Mouse (Mus musculus) liver, embryonic 15.5 days (tissue): ENCODE measurements around the gene Reep6. TPM values are rescaled to one million over a fixed set of nuclear protein-coding genes. Genes with fewer than 3 reads are reported as not detected.

ENCODE experiments used
- ATAC-seq: fragments of 200-750 bp; cut with Nextera tagmentation; 2 replicates; pipeline ENCODE4 v1.8.0; 2017; ENCODE audit warnings: moderate number of reproducible peaks, mild to moderate bottlenecking, moderate library complexity; ENCODE audit not compliant: insufficient read depth
- H3K27ac ChIP-seq: fragments of 300-500 bp; sonication (generic); replicated peaks from 2 replicates; pipeline ENCODE4 v1.5.1; 2015; ENCODE audit warnings: mild to moderate bottlenecking, inconsistent platforms
- H3K27me3 ChIP-seq: fragments of 300-500 bp; sonication (generic); 2 replicates; pipeline ENCODE4 v1.6.1; 2015; ENCODE audit warnings: mild to moderate bottlenecking, inconsistent platforms
- H3K36me3 ChIP-seq: fragments of 300-500 bp; sonication (generic); replicated peaks from 2 replicates; pipeline ENCODE4 v1.6.1; 2015; ENCODE audit warnings: moderate library complexity, mild to moderate bottlenecking, inconsistent platforms
- H3K4me1 ChIP-seq: fragments of 300-500 bp; sonication (generic); replicated peaks from 2 replicates; pipeline ENCODE4 v1.6.1; 2015; ENCODE audit warnings: inconsistent platforms
- H3K4me2 ChIP-seq: fragments of 300-500 bp; sonication (generic); 2 replicates; pipeline ENCODE4 v1.6.1; 2015; ENCODE audit warnings: moderate library complexity, mild to moderate bottlenecking, inconsistent platforms
- H3K4me3 ChIP-seq: fragments of 300-500 bp; sonication (generic); replicated peaks from 2 replicates; pipeline ENCODE4 v1.5.1; 2015; ENCODE audit warnings: mild to moderate bottlenecking, inconsistent platforms
- H3K9ac ChIP-seq: fragments of 300-500 bp; sonication (generic); 2 replicates; pipeline ENCODE4 v1.6.1; 2015; ENCODE audit warnings: moderate library complexity, mild to moderate bottlenecking, inconsistent platforms
- H3K9me3 ChIP-seq: fragments of 300-500 bp; sonication (generic); replicated peaks from 2 replicates; pipeline ENCODE4 v1.6.1; 2016; ENCODE audit warnings: inconsistent platforms
- WGBS: fragments of 180-500 bp; shearing (Covaris S2); methylation state at CpG from one replicate; pipeline ENCODE4 v1.1.7; 2015; ENCODE audit warnings: mixed read lengths; ENCODE audit not compliant: insufficient replicate concordance; 5-methylcytosine and 5-hydroxymethylcytosine counted together
- polyA plus RNA-seq: library from polyadenylated mRNA; unstranded; fragments of >200 nt; fragmentation: Nextera tagmentation; extraction: Ambion mirVana; gene quantifications from 2 replicates; pipeline ENCODE4 v1.2.1, GENCODE M21; 2015

Gene Reep6
- polyA plus RNA-seq, 1 experiment from 2014 or later: 75.6 TPM

GRCm38 (mm10) chr10:80302082-80302355 is 27.7 kb upstream of the Reep6 start:
- H3K9ac ChIP-seq: no peak overlapping the region
- ATAC-seq: no peak
- H3K9me3 ChIP-seq: no peaks in the 10 kb centered on the region
- no peak overlapping the region for H3K4me3 ChIP-seq
- no peak overlapping the region for H3K4me2 ChIP-seq
- WGBS: 58% methylated on average over 5 of the region's 5 CpGs
- peaks cover 100% of the 10 kb centered on the region for H3K27me3 ChIP-seq
- no peak overlapping the region for H3K27ac ChIP-seq
- no peaks in the 10 kb centered on the region for H3K36me3 ChIP-seq
- peaks cover 15% of the 10 kb centered on the region for H3K4me1 ChIP-seq

GRCm38 (mm10) chr10:80302471-80302881 is 27.3 kb upstream of the Reep6 start:
- 27% methylated on average over 9 of the region's 9 CpGs for WGBS
- no peaks in the 10 kb centered on the region for H3K36me3 ChIP-seq
- no peak for ATAC-seq

DNA sequence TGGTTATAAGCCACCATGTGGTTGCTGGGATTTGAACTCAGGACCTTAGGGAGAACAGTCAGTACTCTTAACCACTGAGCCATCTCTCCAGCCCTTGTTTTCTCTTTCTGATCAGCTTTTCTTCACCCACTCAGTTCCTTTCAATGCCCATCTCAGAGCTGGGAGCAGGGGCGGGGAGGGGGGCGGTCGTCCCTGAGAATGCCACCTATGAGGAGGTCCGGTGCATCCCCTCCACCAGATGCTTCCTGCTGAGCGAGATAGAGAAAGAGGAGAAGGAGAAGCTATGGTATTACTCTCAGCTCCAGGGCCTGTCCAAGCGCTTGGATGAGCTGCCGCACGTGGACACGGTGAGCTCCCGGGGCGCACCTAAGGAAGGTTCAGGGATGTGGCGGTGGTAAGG is 25.3 kb upstream of the Reep6 start:
- Histone ChIP-seq H3K27me3 (peaks cover 100% of the 10 kb centered on the region), H3K9ac (no peak overlapping the region), H3K4me2 (peak overlapping the region; percentile 51), H3K36me3 (no peaks in the 10 kb centered on the region), H3K4me1 (peaks cover 14% of the 10 kb centered on the region), H3K9me3 (no peaks in the 10 kb centered on the region), H3K4me3 (peak overlapping the region; percentile 6; the same call in 1 of the 2 replicates), H3K27ac (no peak overlapping the region)
- 5% methylated on average over 12 of the region's 12 CpGs for WGBS
- ATAC-seq: no peak

More at GRCm38 (mm10) chr10:80302471-80302881, 27.3 kb upstream of the Reep6 start:
- Histone ChIP-seq H3K9ac (no peak overlapping the region), H3K27me3 (peaks cover 100% of the 10 kb centered on the region), H3K4me1 (peaks cover 14% of the 10 kb centered on the region), H3K4me3 (no peak overlapping the region), H3K9me3 (no peaks in the 10 kb centered on the region), H3K27ac (no peak overlapping the region), H3K4me2 (no peak overlapping the region)

DNA sequence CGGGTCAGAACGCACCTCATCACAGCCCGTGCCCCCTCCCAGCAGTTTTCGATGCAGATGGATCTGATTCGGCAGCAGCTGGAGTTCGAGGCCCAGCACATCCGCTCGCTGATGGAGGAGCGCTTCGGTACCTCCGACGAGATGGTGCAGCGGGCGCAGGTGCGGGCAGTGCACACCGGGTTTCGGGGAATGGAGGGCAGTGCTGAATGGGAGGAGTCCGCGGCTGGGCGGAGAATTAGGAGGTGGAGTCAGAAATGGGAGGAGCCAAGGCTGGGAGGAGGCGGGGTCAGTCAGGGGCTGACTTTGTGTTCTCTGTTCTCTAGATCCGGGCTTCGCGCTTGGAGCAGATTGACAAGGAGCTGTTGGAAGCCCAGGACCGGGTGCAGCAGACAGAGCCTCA is 24.9 kb upstream of the Reep6 start:
- Histone ChIP-seq H3K9ac (no peak overlapping the region), H3K4me1 (peaks cover 14% of the 10 kb centered on the region), H3K27me3 (peaks cover 100% of the 10 kb centered on the region), H3K36me3 (no peaks in the 10 kb centered on the region), H3K4me3 (peak overlapping the region; percentile 6; the same call in 1 of the 2 replicates), H3K9me3 (no peaks in the 10 kb centered on the region), H3K27ac (no peak overlapping the region), H3K4me2 (peak overlapping the region; percentile 51)
- ATAC-seq: no peak
- 3% methylated on average over 25 of the region's 25 CpGs for WGBS

- Histone ChIP-seq H3K4me2 (no peak overlapping the region), H3K36me3 (no peaks in the 10 kb centered on the region), H3K9me3 (no peaks in the 10 kb centered on the region), H3K4me3 (no peak overlapping the region), H3K27me3 (peaks cover 100% of the 10 kb centered on the region), H3K9ac (no peak overlapping the region), H3K27ac (no peak overlapping the region), H3K4me1 (peaks cover 12% of the 10 kb centered on the region)
- no peak for ATAC-seq
- 67% methylated on average over 16 of the region's 16 CpGs for whole genome bisulfite sequencing
These were observed 18.2 kb upstream of the Reep6 start for GRCm38 (mm10) chr10:80311560-80311959.

GRCm38 (mm10) chr10:80312586-80313504 is 16.9 kb upstream of the Reep6 start:
- peaks cover 5% of the 10 kb centered on the region for H3K36me3 ChIP-seq
- ATAC-seq: no peak
- H3K27me3 ChIP-seq: peaks cover 93% of the 10 kb centered on the region
- no peak overlapping the region for H3K4me3 ChIP-seq
- no peak overlapping the region for H3K27ac ChIP-seq
- WGBS: 57% methylated on average over 54 of the region's 54 CpGs
- H3K4me2 ChIP-seq: no peak overlapping the region
- peaks cover 25% of the 10 kb centered on the region for H3K4me1 ChIP-seq
- no peaks in the 10 kb centered on the region for H3K9me3 ChIP-seq
- H3K9ac ChIP-seq: no peak overlapping the region

GRCm38 (mm10) chr10:80313627-80314201 is 16.0 kb upstream of the Reep6 start:
- H3K9ac ChIP-seq: no peak overlapping the region
- no peak overlapping the region for H3K27ac ChIP-seq
- no peak overlapping the region for H3K4me3 ChIP-seq
- H3K4me2 ChIP-seq: no peak overlapping the region
- ATAC-seq: no peak
- peaks cover 84% of the 10 kb centered on the region for H3K27me3 ChIP-seq
- H3K36me3 ChIP-seq: peaks cover 14% of the 10 kb centered on the region
- H3K4me1 ChIP-seq: peaks cover 33% of the 10 kb centered on the region
- no peaks in the 10 kb centered on the region for H3K9me3 ChIP-seq
- WGBS: 20% methylated on average over 20 of the region's 20 CpGs

GRCm38 (mm10) chr10:80314494-80315001 is 15.2 kb upstream of the Reep6 start:
- 44% methylated on average over 16 of the region's 16 CpGs for WGBS
- H3K27ac ChIP-seq: no peak overlapping the region
- no peak overlapping the region for H3K4me3 ChIP-seq
- H3K4me1 ChIP-seq: peaks cover 41% of the 10 kb centered on the region
- H3K9me3 ChIP-seq: no peaks in the 10 kb centered on the region
- peaks cover 21% of the 10 kb centered on the region for H3K36me3 ChIP-seq
- no peak overlapping the region for H3K9ac ChIP-seq
- H3K27me3 ChIP-seq: peaks cover 76% of the 10 kb centered on the region
- H3K4me2 ChIP-seq: no peak overlapping the region
- ATAC-seq: no peak

GRCm38 (mm10) chr10:80315315-80315714 is 14.4 kb upstream of the Reep6 start:
- peaks cover 21% of the 10 kb centered on the region for H3K36me3 ChIP-seq
- ATAC-seq: no peak
- no peak overlapping the region for H3K9ac ChIP-seq
- H3K4me3 ChIP-seq: no peak overlapping the region
- no peak overlapping the region for H3K27ac ChIP-seq
- H3K9me3 ChIP-seq: no peaks in the 10 kb centered on the region
- H3K27me3 ChIP-seq: peaks cover 68% of the 10 kb centered on the region
- WGBS: 43% methylated on average over 27 of the region's 27 CpGs
- H3K4me2 ChIP-seq: no peak overlapping the region
- H3K4me1 ChIP-seq: peaks cover 46% of the 10 kb centered on the region

GRCm38 (mm10) chr10:80316359-80316781 is 13.4 kb upstream of the Reep6 start:
- Histone ChIP-seq H3K36me3 (peaks cover 21% of the 10 kb centered on the region), H3K27ac (0 out of 2 replicates have a peak overlapping the region, but pooled peaks have one; percentile 31), H3K4me3 (no peak overlapping the region), H3K9ac (no peak overlapping the region), H3K27me3 (peaks cover 58% of the 10 kb centered on the region), H3K4me1 (peaks cover 56% of the 10 kb centered on the region), H3K9me3 (no peaks in the 10 kb centered on the region), H3K4me2 (peak overlapping the region; percentile 38; the same call in 1 of the 2 replicates)
- no peak for ATAC-seq
- WGBS: 21% methylated on average over 11 of the region's 11 CpGs

DNA sequence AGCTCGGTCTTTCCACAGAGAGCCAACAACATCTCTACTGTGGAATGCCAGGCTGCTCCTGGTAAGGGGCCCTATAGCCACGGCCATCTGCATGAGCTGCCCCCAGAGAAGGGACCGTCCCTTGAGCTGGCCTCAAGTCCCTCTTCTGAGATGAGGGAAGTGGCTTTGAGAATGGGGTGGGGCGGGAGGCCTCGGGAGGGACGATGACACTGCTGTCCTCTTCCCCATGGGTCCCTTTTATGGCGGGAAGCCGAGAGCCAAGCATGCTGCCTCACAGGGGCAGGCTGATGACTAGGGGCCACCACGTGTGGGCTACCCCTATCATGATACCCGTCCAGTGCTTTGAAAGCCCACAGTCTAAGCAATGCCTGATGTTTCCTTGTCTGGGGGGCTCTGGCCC is 12.7 kb upstream of the Reep6 start:
- Histone ChIP-seq H3K27ac (0 out of 2 replicates have a peak overlapping the region, but pooled peaks have one; percentile 35), H3K36me3 (peaks cover 21% of the 10 kb centered on the region), H3K9me3 (no peaks in the 10 kb centered on the region), H3K9ac (peak overlapping the region; percentile 7; the same call in 1 of the 2 replicates), H3K4me1 (peaks cover 63% of the 10 kb centered on the region), H3K4me2 (peak overlapping the region; percentile 38), H3K4me3 (no peak overlapping the region), H3K27me3 (peaks cover 51% of the 10 kb centered on the region)
- ATAC-seq: no peak; the same call in 1 of the 2 replicates
- WGBS: 23% methylated on average over 10 of the region's 10 CpGs
